In the genomic region with DNA sequence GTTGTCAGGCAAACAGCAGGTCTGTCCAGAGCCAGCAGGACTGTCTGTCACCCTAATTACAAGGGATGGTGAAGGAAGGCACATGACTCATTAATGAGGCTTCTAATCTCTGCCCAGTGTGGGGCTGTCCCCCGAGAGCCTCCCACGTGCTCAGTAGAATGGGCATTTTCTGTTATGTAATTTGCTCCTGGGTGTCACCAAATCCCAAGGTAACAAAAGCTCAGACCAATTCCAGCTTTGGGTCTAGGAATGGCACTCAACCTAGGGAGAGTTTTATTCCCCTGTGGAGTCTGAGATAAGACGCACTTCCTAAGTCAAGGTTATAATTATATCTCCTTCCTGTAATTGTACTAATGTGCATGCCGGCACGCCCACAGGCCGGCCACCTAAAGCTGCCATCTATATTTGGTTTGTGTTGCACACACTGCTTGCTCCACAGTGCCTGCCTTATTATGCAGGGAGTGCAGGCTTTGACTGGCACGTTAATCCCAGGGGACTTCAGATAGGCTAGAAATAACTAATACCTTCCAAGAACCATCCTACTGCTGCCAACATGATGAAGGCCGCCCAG, we compare ENCODE assay signal across 7 mouse cellular contexts. TPM values are rescaled to one million over a fixed set of nuclear protein-coding genes. Genes with fewer than 3 reads are reported as not detected.
DNase-seq lines count a peak whose midpoint lies in the region; ATAC-seq and TF ChIP-seq lines count a peak whose summit lies in the region.

No protein-coding gene starts in this region.

- WGBS in heart, postnatal 0 days = 16% methylated on average over 8 of the region's 8 CpGs
- WGBS in lung, postnatal 0 days = 49% methylated on average over 8 of the region's 8 CpGs

- no peak for TF ChIP-seq CTCF in heart, postnatal 0 days (IDR thresholded peaks at IDR 0.05; ENCODE audit: low read depth)
- no peak for TF ChIP-seq CTCF in lung, postnatal 0 days (IDR thresholded peaks at IDR 0.05)

- no peaks in the 10 kb centered on the region for H3K27me3 ChIP-seq in heart, postnatal 0 days (ENCODE audit: control insufficient read depth, insufficient read depth, low read length)
- no peaks in the 10 kb centered on the region for H3K27me3 ChIP-seq in lung, postnatal 0 days (replicated peaks; ENCODE audit: insufficient read depth, low read length)

- no peaks in the 10 kb centered on the region for H3K36me3 ChIP-seq in heart, postnatal 0 days (replicated peaks; ENCODE audit: control insufficient read depth, insufficient read depth, low read length)
- H3K36me3 ChIP-seq in lung, postnatal 0 days (ENCODE audit: insufficient read depth, low read length) = no peaks in the 10 kb centered on the region

- H3K9me3 ChIP-seq in heart, postnatal 0 days (replicated peaks; ENCODE audit: control insufficient read depth, low read length) = no peaks in the 10 kb centered on the region
- no peaks in the 10 kb centered on the region for H3K9me3 ChIP-seq in lung, postnatal 0 days (ENCODE audit: low read length)

- H3K4me1 ChIP-seq in heart, postnatal 0 days (ENCODE audit: control insufficient read depth, insufficient read depth) = peaks cover 25% of the 10 kb centered on the region
- H3K4me1 ChIP-seq in lung, postnatal 0 days (ENCODE audit: insufficient read depth, low read depth, low read length) = peaks cover 8% of the 10 kb centered on the region; the same call in 1 of the 2 replicates

- peak; percentile 45 for ATAC-seq in CD4-positive, CD25-positive, alpha-beta regulatory T cell, adult 4 months
- ATAC-seq in heart, postnatal 0 days (ENCODE audit: insufficient read depth, low read depth) = peak; percentile 74
- peak; percentile 70 for ATAC-seq in lung, postnatal 0 days

- DNase-seq in MN1 (ENCODE audit: low spot score) = peak; percentile 50
- peak; percentile 75 for DNase-seq in heart, postnatal 0 days (ENCODE audit: low spot score)
- peak; percentile 66 for DNase-seq in lung, postnatal 0 days (ENCODE audit: low spot score)
- no peak for DNase-seq in spleen, postnatal 14 days (ENCODE audit: low spot score in 2 of 2)
- no peak for DNase-seq in right cerebral cortex, adult 2 months (ENCODE audit: low spot score in 2 of 2)
- DNase-seq in cerebellum, postnatal 10 days = no peak

- peak; percentile 76 for TF ChIP-seq EP300 in heart, postnatal 0 days (IDR thresholded peaks at IDR 0.05; ENCODE audit: low read depth)
- TF ChIP-seq EP300 in lung, postnatal 0 days (IDR thresholded peaks at IDR 0.05) = peak; percentile 96

- no peak overlapping the region for H3K4me3 ChIP-seq in heart, postnatal 0 days (ENCODE audit: low read depth, low read length)
- H3K4me3 ChIP-seq in lung, postnatal 0 days (ENCODE audit: low read depth, low read length) = no peak overlapping the region

- H3K27ac ChIP-seq in heart, postnatal 0 days (ENCODE audit: low read depth) = peak overlapping the region; percentile 89
- peak overlapping the region; percentile 81 for H3K27ac ChIP-seq in lung, postnatal 0 days (ENCODE audit: low read length)

- no peak overlapping the region; the same call in 1 of the 2 replicates for H3K4me2 ChIP-seq in heart, postnatal 0 days (ENCODE audit: low read depth, low read length)
- H3K4me2 ChIP-seq in lung, postnatal 0 days (replicated peaks; ENCODE audit: low read depth, low read length) = no peak overlapping the region

- H3K9ac ChIP-seq in heart, postnatal 0 days (replicated peaks; ENCODE audit: low read depth, low read length) = no peak overlapping the region
- H3K9ac ChIP-seq in lung, postnatal 0 days (replicated peaks; ENCODE audit: low read depth) = no peak overlapping the region

RNA-seq across cellular contexts. Expression of a gene that starts 13.5 kb away (rescaled TPM):
- polyA plus RNA-seq in CD4-positive, CD25-positive, alpha-beta regulatory T cell, adult 4 months (2017; shearing (Covaris generic)) = 10 to 100 TPM; 11.9 to 18.9 TPM
- total RNA-seq in heart, postnatal 0 days (2014; rRNA removed; ENCODE audit: low replicate concordance) = 62.1 and 71.6 TPM in 2 replicates
- 36.4 and 38.0 TPM in 2 replicates for polyA plus RNA-seq in heart, postnatal 0 days (2015; fragmentation: Nextera tagmentation; extraction: Ambion mirVana)
- polyA plus RNA-seq in lung, postnatal 0 days (2015; fragmentation: Nextera tagmentation; extraction: Ambion mirVana) = 62.2 and 62.4 TPM in 2 replicates

Comparison
In these comparisons a context has a peak if more than half of its experiments do, and no peak if none do; other contexts are left out.
1. DNase-seq: peak in MN1 (single experiment), heart, postnatal 0 days (single experiment) and lung, postnatal 0 days (single experiment); none in spleen, postnatal 14 days (0 of 2), right cerebral cortex, adult 2 months (0 of 2) and cerebellum, postnatal 10 days (0 of 2).
2. Peak in every context shown above with its lines, with median percentiles within 50 percentile points of each other: ATAC-seq.